Mouse (Mus musculus) lung, adult 2 months (tissue): ENCODE data around the gene Dnajb6. TPM values are rescaled to one million over a fixed set of nuclear protein-coding genes. Genes with fewer than 3 reads are reported as not detected.
A peak's percentile ranks its signal among the peaks of the same experiment; 100 is the strongest.
"Not testable (repeated sequence)": the region's sequence is repeated elsewhere in the genome, so short reads cannot be mapped to it uniquely, and the experiment has no call there.

Source experiments
- DNase-seq: peaks from one replicate; pipeline ENCODE4 v3.0.0; 2022
- H3K4me1 ChIP-seq: fragments of 200-500 bp; 2 replicates; pipeline ENCODE4 v1.6.1; 2011; ENCODE audit warnings: low read length; ENCODE audit not compliant: control insufficient read depth, insufficient read depth
- H3K4me3 ChIP-seq: fragments of 200-500 bp; replicated peaks from 2 replicates; pipeline ENCODE3; 2011; ENCODE audit warnings: low read depth, mild to moderate bottlenecking, control low read depth, low read length; ENCODE audit errors: extremely low read depth
- CTCF ChIP-seq: fragments of 200-500 bp; IDR thresholded peaks from 2 replicates; pipeline ENCODE4 v1.5.1; 2011; ENCODE audit warnings: mild to moderate bottlenecking, low read length, control low read depth; ENCODE audit not compliant: insufficient read depth
- POLR2A ChIP-seq: fragments of 200-500 bp; IDR thresholded peaks from 2 replicates; pipeline ENCODE4 v1.6.1; 2011; ENCODE audit warnings: low read depth, mild to moderate bottlenecking, control low read depth, low read length, borderline replicate concordance; ENCODE audit errors: extremely low read depth
- WGBS: fragments of 180-500 bp; shearing (Covaris S2); methylation state at CpG from one replicate; pipeline ENCODE4 v1.1.7; 2018; 5-methylcytosine and 5-hydroxymethylcytosine counted together
- polyA plus RNA-seq: library from polyadenylated mRNA; depleted of rRNA; stranded (reverse); fragments of >200 nt; gene quantifications from 2 replicates; pipeline ENCODE4 v1.2.3, GENCODE M21; 2012

The Dnajb6 gene
- polyA plus RNA-seq, 1 experiment, result 29.4 TPM

DNA sequence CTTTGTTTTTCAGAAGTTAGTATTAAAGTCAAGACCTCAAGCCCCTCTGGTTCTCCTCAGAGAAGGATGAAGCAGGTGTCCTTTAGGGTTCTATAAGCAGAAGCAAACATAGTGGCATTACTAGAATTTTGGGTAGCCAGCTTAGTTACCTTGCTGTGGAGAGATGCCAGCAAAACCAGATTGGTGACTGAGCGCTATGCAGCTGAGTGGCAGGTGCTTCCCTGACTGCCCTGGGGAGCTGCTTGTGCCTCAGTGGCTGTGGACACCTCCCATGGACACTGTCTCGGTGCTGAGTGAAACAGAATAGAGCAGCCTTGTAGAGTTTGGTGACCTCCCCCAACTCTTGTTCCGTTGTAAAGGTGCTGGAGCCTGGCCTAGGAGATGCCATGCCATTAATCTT lies 46.8 kb downstream of the Dnajb6 start:
- WGBS, result 92% methylated on average over 3 of the region's 3 CpGs
- Histone ChIP-seq H3K4me1 (peaks cover 2% of the 10 kb centered on the region; the same call in 1 of the 2 replicates), H3K4me3 (no peak overlapping the region)
- TF ChIP-seq CTCF, result no peak
- TF ChIP-seq POLR2A, result no peak
- no peak for DNase-seq

DNA sequence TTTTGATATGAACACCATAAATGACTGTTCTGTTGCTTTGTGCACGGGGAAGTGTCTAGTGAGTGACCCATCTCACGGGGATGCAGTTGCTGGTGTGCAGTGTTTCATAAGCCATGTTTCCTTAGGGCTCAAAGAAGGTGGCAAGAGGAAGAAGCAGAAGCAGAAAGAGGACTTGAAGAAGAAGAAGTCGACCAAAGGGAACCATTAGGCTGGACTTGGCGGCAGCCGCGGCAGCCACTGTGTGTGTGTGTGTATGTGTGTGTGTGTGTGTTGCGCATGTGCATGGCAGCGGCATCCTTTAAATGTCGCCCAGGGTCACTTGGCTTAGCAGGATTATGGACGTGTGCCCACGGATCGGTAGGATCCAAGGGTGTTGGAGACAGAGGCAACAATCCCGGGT lies 49.4 kb downstream of the Dnajb6 start:
- H3K4me1 ChIP-seq, H3K4me3 ChIP-seq, DNase-seq: not testable (repeated sequence)
- 74% methylated on average over 10 of the region's 13 CpGs for WGBS

DNA sequence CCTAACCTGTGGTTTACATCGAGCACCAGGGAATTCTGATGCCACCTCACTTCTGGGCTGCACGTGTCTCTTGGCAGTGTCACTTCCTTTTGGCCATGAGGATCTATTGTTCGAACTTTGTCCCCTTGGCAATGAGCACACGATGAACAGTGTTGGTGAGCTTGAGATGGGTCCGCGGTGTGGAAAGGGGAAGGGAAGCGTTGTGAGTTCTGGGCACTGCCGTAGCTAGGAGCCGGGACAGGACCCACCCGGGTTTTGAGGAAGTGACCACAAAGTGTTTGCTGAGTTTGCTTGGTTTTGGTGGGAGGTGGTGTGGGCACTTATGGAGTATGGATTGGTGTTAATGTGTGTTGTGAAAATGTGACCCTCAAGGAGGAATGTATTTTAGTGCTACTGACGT lies 50.5 kb downstream of the Dnajb6 start:
- not testable (repeated sequence) for DNase-seq, H3K4me3 ChIP-seq, H3K4me1 ChIP-seq
- WGBS, result 80% methylated on average over 1 of the region's 11 CpGs

DNA sequence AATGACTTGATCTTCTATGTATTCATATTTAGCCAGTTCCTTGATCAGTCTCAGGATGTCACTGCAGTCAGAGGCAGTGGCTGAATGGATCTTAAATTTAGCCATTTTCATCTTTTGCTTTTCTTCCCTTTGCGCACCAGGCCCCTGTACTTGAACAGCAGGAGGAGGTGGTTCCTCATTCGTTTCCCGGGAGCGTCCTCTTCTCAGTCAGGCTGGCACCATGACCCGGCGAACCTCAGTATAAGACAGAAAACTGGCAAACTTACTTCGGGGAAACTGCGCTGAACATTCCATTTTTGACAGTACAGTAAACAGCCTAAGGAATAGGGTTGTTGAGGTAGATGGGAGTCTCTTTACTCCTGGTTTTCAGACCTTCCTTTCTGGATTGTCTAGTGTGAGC lies 59.4 kb downstream of the Dnajb6 start:
- H3K4me1 ChIP-seq, H3K4me3 ChIP-seq, DNase-seq: not testable (repeated sequence)
- 92% methylated on average over 8 of the region's 8 CpGs for WGBS

DNA sequence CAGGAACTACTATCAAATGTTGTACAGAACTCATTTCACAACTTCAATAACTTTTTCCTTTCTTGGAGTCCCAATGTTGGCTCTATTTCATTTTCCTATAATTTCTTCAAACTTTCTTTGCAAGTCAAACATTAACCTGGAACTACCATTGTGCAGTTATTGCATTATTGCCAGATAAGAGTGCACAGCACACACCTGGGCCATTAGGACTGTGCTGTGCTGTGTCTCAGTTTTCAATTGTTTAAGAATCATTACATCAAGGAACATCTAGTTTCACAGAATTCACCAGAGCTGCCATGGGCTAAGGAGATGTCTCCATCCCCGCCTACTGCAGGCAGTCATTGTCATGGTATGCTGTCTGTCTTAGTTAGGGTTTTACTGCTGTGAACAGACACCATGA lies 73.5 kb downstream of the Dnajb6 start:
- no peaks in the 10 kb centered on the region for H3K4me1 ChIP-seq
- DNase-seq, result no peak
- no peak for TF ChIP-seq POLR2A
- TF ChIP-seq CTCF, result no peak
- 95% methylated on average over 1 of the region's 1 CpGs for WGBS
- no peak overlapping the region for H3K4me3 ChIP-seq

DNA sequence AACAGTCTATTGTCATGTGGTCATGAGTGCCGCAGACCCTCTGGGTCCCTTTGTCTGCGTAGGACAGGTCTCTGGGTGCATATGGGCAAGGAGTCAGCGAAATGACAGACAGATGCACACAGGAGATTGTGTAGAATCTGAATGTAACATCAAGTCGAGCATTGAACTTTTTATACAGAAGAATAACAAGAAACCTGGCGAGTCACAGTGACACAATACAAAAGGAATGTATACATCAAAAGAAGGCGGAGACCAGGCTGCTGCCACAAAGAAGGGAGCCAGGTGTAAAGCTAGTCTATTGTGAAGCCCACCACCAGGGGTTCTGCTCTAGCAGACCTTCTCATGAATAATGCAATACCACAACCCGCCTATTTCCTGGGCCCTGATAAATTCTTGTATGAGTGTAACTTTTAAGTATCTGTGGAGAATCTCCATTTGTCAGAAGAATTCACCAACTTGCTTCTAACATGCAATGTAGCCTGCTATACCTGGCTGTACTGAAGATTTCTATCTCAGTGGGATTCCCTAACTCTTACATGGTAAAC lies 76.0 kb downstream of the Dnajb6 start:
- DNase-seq, H3K4me3 ChIP-seq, H3K4me1 ChIP-seq: not testable (repeated sequence)
- WGBS, result 83% methylated on average over 7 of the region's 7 CpGs

DNA sequence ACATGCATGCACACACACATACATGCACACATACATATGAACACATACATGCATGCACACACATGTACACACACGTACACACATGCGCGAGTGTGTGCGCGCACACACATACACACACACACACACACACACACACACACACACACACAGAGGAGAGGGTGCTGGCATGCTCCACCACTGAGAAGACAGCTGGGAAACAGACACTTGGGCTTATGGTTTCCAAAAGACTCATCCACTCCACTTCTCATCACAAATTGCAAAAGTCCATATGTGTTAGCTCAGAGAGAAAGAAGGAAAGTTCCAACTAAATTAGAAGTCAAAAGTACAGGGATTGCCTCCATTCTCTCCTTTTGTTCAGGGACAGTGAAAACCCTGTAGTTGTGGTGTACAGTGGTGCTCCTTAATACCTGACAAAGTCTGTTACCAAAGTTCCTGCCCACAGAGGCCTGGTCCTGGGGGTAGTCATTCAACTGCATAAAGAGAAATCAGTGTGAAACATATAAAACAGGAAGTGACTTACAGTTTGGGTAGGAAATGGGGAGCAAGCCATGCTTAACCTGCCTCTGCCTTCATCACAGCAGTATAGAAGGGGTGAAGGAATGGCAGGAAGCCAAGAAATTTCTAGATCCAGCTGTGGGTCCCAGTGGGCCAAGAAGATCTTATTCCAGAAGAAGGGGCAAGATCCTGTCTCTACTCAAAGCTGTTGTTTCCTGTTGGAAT lies 81.2 kb downstream of the Dnajb6 start:
- Histone ChIP-seq H3K4me3 (no peak overlapping the region), H3K4me1 (no peaks in the 10 kb centered on the region)
- no peak for DNase-seq
- no peak for TF ChIP-seq POLR2A
- no peak for TF ChIP-seq CTCF
- 96% methylated on average over 5 of the region's 5 CpGs for WGBS

DNA sequence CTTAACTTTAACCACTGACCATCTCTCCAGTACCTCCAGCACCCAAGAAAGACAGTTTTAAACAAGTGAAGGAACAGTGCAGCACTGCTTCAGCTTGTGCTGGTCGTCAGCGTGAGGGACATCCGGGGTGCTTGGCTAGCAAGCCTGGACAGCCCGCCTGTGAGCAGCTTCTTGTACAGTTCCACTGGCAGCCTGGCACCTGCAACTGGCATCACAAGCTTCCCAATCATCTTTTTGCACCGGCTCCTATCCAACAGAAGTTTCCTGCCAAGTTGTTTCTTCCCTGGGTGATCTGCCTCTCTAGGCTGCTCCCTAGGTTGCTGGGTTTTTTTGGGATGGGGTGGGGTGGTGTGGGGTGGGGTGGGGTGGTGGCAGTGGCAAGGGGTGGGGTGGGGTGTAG lies 81.9 kb downstream of the Dnajb6 start:
- DNase-seq, result no peak
- no peak overlapping the region for H3K4me3 ChIP-seq
- H3K4me1 ChIP-seq, result no peaks in the 10 kb centered on the region
- TF ChIP-seq CTCF (no peak), POLR2A (no peak)
- WGBS, result 66% methylated on average over 5 of the region's 5 CpGs

DNA sequence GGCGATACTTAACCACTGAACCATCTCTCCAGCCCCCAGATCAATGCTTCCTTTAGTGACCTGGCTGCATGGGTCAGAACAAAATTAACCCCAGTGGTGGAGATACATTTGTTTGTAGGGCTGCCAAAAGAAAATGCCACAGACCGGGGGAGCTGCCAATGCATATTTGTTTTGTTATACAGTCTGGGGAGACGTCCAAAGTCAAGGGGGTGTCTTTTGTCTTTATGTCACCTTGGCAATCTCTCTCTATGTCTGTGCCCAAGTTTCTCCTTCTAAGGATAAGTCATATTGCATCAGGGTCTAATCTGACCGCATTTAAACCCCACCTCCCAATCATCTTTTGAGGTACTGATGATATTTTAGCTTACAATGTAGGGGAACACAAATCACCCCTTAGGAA lies 82.8 kb downstream of the Dnajb6 start:
- DNase-seq, result no peak
- Histone ChIP-seq H3K4me3 (no peak overlapping the region), H3K4me1 (no peaks in the 10 kb centered on the region)
- 49% methylated on average over 4 of the region's 4 CpGs for WGBS
- TF ChIP-seq CTCF (no peak), POLR2A (no peak)

DNA sequence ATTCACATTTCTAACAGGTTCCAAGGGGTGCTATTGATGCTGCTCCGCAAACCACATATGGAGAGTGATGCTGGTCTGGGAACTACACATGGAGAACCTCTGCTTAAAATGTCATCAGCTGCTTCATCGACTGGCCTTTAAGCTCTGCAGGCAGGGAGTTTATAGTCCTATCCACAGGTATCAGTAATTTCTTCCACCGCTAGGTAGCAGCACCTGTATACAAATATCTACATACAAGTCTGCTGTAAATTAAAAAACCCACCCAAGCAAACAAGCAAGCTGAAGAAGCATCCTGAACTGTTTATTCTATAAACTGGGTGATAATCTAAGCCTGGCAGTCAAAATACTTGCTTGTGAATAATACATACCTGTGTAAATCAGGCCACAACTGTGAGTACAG lies 89.3 kb downstream of the Dnajb6 start:
- no peaks in the 10 kb centered on the region for H3K4me1 ChIP-seq
- H3K4me3 ChIP-seq, result no peak overlapping the region
- DNase-seq, result no peak
- TF ChIP-seq CTCF (no peak), POLR2A (no peak)
- WGBS, result 39% methylated on average over 3 of the region's 3 CpGs

DNA sequence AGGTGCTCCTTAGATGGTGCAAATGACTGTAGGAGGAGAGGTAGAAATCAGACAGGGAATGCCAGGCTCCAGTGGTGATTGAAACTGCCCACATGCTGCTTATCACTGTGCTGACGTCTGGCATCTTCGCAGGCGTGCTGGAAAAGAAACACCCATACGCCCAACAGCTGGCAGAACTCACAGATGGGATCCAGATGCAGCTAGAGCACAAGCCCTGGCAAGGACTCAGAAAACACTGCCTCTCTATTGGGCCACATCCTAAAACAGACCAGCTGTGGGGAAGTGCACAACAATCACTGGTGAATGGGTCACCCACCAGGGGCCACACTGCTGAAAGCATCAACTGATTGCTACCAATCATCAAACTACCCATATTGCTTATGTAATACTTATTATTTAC lies 91.3 kb downstream of the Dnajb6 start:
- H3K4me3 ChIP-seq, result no peak overlapping the region
- DNase-seq, result peak; percentile 34
- TF ChIP-seq CTCF (no peak), POLR2A (no peak)
- no peaks in the 10 kb centered on the region for H3K4me1 ChIP-seq
- 48% methylated on average over 4 of the region's 4 CpGs for WGBS
